Mouse (Mus musculus) heart, adult 2 months (tissue): ENCODE measurements around the gene Dync1li1.
"Not testable (repeated sequence)": the region's sequence is repeated elsewhere in the genome, so short reads cannot be mapped to it uniquely, and the experiment has no call there.

Source experiments
- CTCF ChIP-seq: fragments of 200-600 bp; IDR thresholded peaks from 2 replicates; pipeline ENCODE4 v1.8.1; 2022; ENCODE audit warnings: antibody characterized with exemption, mild to moderate bottlenecking, moderate library complexity
- EP300 ChIP-seq: fragments of 200-500 bp; IDR thresholded peaks from 2 replicates; pipeline ENCODE4 v1.6.1; 2011; ENCODE audit warnings: low read depth, low read length, control low read depth; ENCODE audit not compliant: insufficient read depth
- POLR2A ChIP-seq: fragments of 200-500 bp; IDR thresholded peaks from 2 replicates; pipeline ENCODE4 v1.6.1; 2011; ENCODE audit warnings: mild to moderate bottlenecking, low read depth, low read length, control low read depth; ENCODE audit not compliant: insufficient read depth

GRCm38 (mm10) chr9:114695662-114696061 is 7.1 kb downstream of the Dync1li1 start:
- TF ChIP-seq CTCF, POLR2A, EP300: not testable (repeated sequence)
